ENCODE assay signal across 16 mouse cellular contexts in genomic region chr13:108273456-108273855, GRCm38 (mm10). TPM values are rescaled to one million over a fixed set of nuclear protein-coding genes. Genes with fewer than 3 reads are reported as not detected.
DNase-seq lines count a peak whose midpoint lies in the region; ATAC-seq and TF ChIP-seq lines count a peak whose summit lies in the region.
"Had no signal": no experiment of that assay in that cellular context is flagged by ENCODE, and none has a peak within 500 bp of the region (broad histone marks: within the 10 kb centered on the region; RNA-seq: fewer than 3 reads in every experiment).

No protein-coding gene starts in this region.

- WGBS in forebrain, embryonic 11.5 days = 50% methylated on average over 5 of the region's 5 CpGs
- WGBS in forebrain, embryonic 12.5 days = 56% methylated on average over 5 of the region's 5 CpGs
- WGBS in kidney, embryonic 16.5 days = 31% methylated on average over 5 of the region's 5 CpGs
- WGBS in limb, embryonic 13.5 days = 24% methylated on average over 5 of the region's 5 CpGs
- WGBS in liver, postnatal 0 days (ENCODE audit: insufficient replicate concordance) = 49% methylated on average over 5 of the region's 5 CpGs

- no peak overlapping the region for H3K4me2 ChIP-seq in forebrain, embryonic 11.5 days (ENCODE audit: low read depth, low read length, severe bottlenecking)
- no peak overlapping the region for H3K4me2 ChIP-seq in forebrain, embryonic 12.5 days
- peak overlapping the region; percentile 30 for H3K4me2 ChIP-seq in kidney, embryonic 16.5 days (replicated peaks; ENCODE audit: low read depth, low read length)
- peak overlapping the region; percentile 56 for H3K4me2 ChIP-seq in limb, embryonic 13.5 days (replicated peaks)
- H3K4me2 ChIP-seq in liver, postnatal 0 days (ENCODE audit: low read depth, low read length) = no peak overlapping the region
- H3K4me2 ChIP-seq: heart, embryonic 15.5 days; midbrain, embryonic 13.5 days had no signal

- no peak overlapping the region for H3K4me3 ChIP-seq in forebrain, embryonic 11.5 days (ENCODE audit: low read depth, low read length)
- H3K4me3 ChIP-seq in forebrain, embryonic 12.5 days (replicated peaks) = no peak overlapping the region
- 0 out of 2 replicates have a peak overlapping the region, but pooled peaks have one; percentile 10 for H3K4me3 ChIP-seq in kidney, embryonic 16.5 days (ENCODE audit: low read length)
- H3K4me3 ChIP-seq in limb, embryonic 13.5 days = 0 out of 2 replicates have a peak overlapping the region, but pooled peaks have one; percentile 7
- H3K4me3 ChIP-seq in liver, postnatal 0 days (ENCODE audit: low read depth, low read length) = no peak overlapping the region
- H3K4me3 ChIP-seq: heart, embryonic 15.5 days; midbrain, embryonic 13.5 days had no signal

- no peaks in the 10 kb centered on the region for H3K27me3 ChIP-seq in forebrain, embryonic 11.5 days (ENCODE audit: control insufficient read depth, insufficient read depth, low read length)
- no peaks in the 10 kb centered on the region for H3K27me3 ChIP-seq in forebrain, embryonic 12.5 days
- no peaks in the 10 kb centered on the region for H3K27me3 ChIP-seq in kidney, embryonic 16.5 days (ENCODE audit: insufficient read depth, low read length)
- H3K27me3 ChIP-seq in limb, embryonic 13.5 days = no peaks in the 10 kb centered on the region
- no peaks in the 10 kb centered on the region for H3K27me3 ChIP-seq in liver, postnatal 0 days (ENCODE audit: insufficient read depth, low read length)
- H3K27me3 ChIP-seq: heart, embryonic 15.5 days; midbrain, embryonic 13.5 days had no signal

- no peak overlapping the region for H3K27ac ChIP-seq in forebrain, embryonic 11.5 days (ENCODE audit: low read depth, low read length)
- H3K27ac ChIP-seq in forebrain, embryonic 12.5 days = no peak overlapping the region
- no peak overlapping the region; the same call in 1 of the 2 replicates for H3K27ac ChIP-seq in kidney, embryonic 16.5 days (ENCODE audit: low read length)
- no peak overlapping the region for H3K27ac ChIP-seq in limb, embryonic 13.5 days
- no peak overlapping the region for H3K27ac ChIP-seq in liver, postnatal 0 days (ENCODE audit: low read depth)
- H3K27ac ChIP-seq: heart, embryonic 15.5 days; midbrain, embryonic 13.5 days had no signal

- H3K36me3 ChIP-seq in forebrain, embryonic 11.5 days (ENCODE audit: control insufficient read depth, insufficient read depth, low read length) = no peaks in the 10 kb centered on the region
- no peaks in the 10 kb centered on the region for H3K36me3 ChIP-seq in forebrain, embryonic 12.5 days (replicated peaks)
- H3K36me3 ChIP-seq in kidney, embryonic 16.5 days (ENCODE audit: insufficient read depth, low read length) = no peaks in the 10 kb centered on the region
- no peaks in the 10 kb centered on the region for H3K36me3 ChIP-seq in limb, embryonic 13.5 days
- no peaks in the 10 kb centered on the region; the same call in 1 of the 2 replicates for H3K36me3 ChIP-seq in liver, postnatal 0 days (replicated peaks; ENCODE audit: insufficient read depth, low read length)
- H3K36me3 ChIP-seq: heart, embryonic 15.5 days; midbrain, embryonic 13.5 days had no signal

- H3K9ac ChIP-seq in forebrain, embryonic 11.5 days (ENCODE audit: low read length) = no peak overlapping the region
- H3K9ac ChIP-seq in forebrain, embryonic 12.5 days = no peak overlapping the region
- H3K9ac ChIP-seq in kidney, embryonic 16.5 days (replicated peaks; ENCODE audit: low read length) = no peak overlapping the region
- no peak overlapping the region for H3K9ac ChIP-seq in limb, embryonic 13.5 days
- H3K9ac ChIP-seq in liver, postnatal 0 days (replicated peaks) = no peak overlapping the region
- H3K9ac ChIP-seq: heart, embryonic 15.5 days; midbrain, embryonic 13.5 days had no signal

- no peaks in the 10 kb centered on the region for H3K9me3 ChIP-seq in forebrain, embryonic 11.5 days (ENCODE audit: control insufficient read depth, low read length)
- no peaks in the 10 kb centered on the region for H3K9me3 ChIP-seq in forebrain, embryonic 12.5 days
- H3K9me3 ChIP-seq in kidney, embryonic 16.5 days (ENCODE audit: low read length) = no peaks in the 10 kb centered on the region
- H3K9me3 ChIP-seq in limb, embryonic 13.5 days = no peaks in the 10 kb centered on the region
- H3K9me3 ChIP-seq in liver, postnatal 0 days (ENCODE audit: low read length) = no peaks in the 10 kb centered on the region
- H3K9me3 ChIP-seq: heart, embryonic 15.5 days; midbrain, embryonic 13.5 days had no signal

- no peaks in the 10 kb centered on the region for H3K4me1 ChIP-seq in forebrain, embryonic 11.5 days (replicated peaks; ENCODE audit: control insufficient read depth, insufficient read depth, low read length)
- H3K4me1 ChIP-seq in forebrain, embryonic 12.5 days = no peaks in the 10 kb centered on the region
- H3K4me1 ChIP-seq in kidney, embryonic 16.5 days (ENCODE audit: insufficient read depth, low read length) = peaks cover 14% of the 10 kb centered on the region
- H3K4me1 ChIP-seq in limb, embryonic 13.5 days = peaks cover 19% of the 10 kb centered on the region
- H3K4me1 ChIP-seq in liver, postnatal 0 days (ENCODE audit: insufficient read depth) = no peaks in the 10 kb centered on the region
- H3K4me1 ChIP-seq: midbrain, embryonic 13.5 days had no signal

- TF ChIP-seq CTCF in liver, postnatal 0 days (IDR thresholded peaks at IDR 0.05; ENCODE audit: low read depth) = no peak

- DNase-seq in forebrain, embryonic 11.5 days (ENCODE audit: low spot score) = no peak
- DNase-seq in kidney, adult 9 months = no peak
- peak; percentile 52 for DNase-seq in CD4-positive helper T cell, adult 2 months (ENCODE audit: low read depth, low spot score)
- no peak for DNase-seq in layer of hippocampus, postnatal 25 days (ENCODE audit: extremely low spot score in 1 of 2, low spot score in 1 of 2)
- no peak for DNase-seq in liver, postnatal 0 days
- DNase-seq: B cell, adult 2 months; cerebellum, adult 2 months; lung, adult 18-20 months; right cerebral cortex, postnatal 14 days; thymus, postnatal 25 days had no signal

- ATAC-seq in forebrain, embryonic 11.5 days (replicated peaks; ENCODE audit: low FRiP score) = peak; percentile 46; the same call in 1 of the 2 replicates
- no peak for ATAC-seq in forebrain, embryonic 12.5 days (ENCODE audit: low FRiP score)
- ATAC-seq in kidney, embryonic 16.5 days (ENCODE audit: low FRiP score, low TSS enrichment) = peak; percentile 46; the same call in 1 of the 2 replicates
- ATAC-seq in limb, embryonic 13.5 days (ENCODE audit: low FRiP score, low read depth) = no peak
- no peak for ATAC-seq in liver, postnatal 0 days
- ATAC-seq: activated CD4-positive, CD25-positive, alpha-beta regulatory T cell, adult 4 months; midbrain, embryonic 13.5 days had no signal

- TF ChIP-seq EP300 in liver, postnatal 0 days (IDR thresholded peaks at IDR 0.05; ENCODE audit: low read depth) = no peak

RNA-seq across cellular contexts. Expression of gene Depdc1b, which starts 42.7 kb away (rescaled TPM):
- polyA plus RNA-seq in forebrain, embryonic 11.5 days (2014; fragmentation: Nextera tagmentation; extraction: Ambion mirVana) = 21.7 and 26.1 TPM in 2 replicates
- polyA plus RNA-seq in forebrain, embryonic 12.5 days (2016; fragmentation: Nextera tagmentation; extraction: Ambion mirVana) = 18.2 and 22.6 TPM in 2 replicates
- polyA plus RNA-seq in kidney, embryonic 16.5 days (2015; fragmentation: Nextera tagmentation; extraction: Ambion mirVana) = 12.7 and 15.1 TPM in 2 replicates
- 9.7 and 10.8 TPM in 2 replicates for polyA plus RNA-seq in limb, embryonic 13.5 days (2015; fragmentation: Nextera tagmentation; extraction: Ambion mirVana)
- total RNA-seq in layer of hippocampus, postnatal 25 days (2021) = 1 to 10 TPM; 1.1 TPM
- polyA plus RNA-seq in liver, postnatal 0 days (2015; fragmentation: Nextera tagmentation; extraction: Ambion mirVana) = 5.4 and 6.5 TPM in 2 replicates

RNA-seq across cellular contexts. Expression of gene Elovl7, which starts 59.3 kb away (rescaled TPM):
- 1.1 and 1.4 TPM in 2 replicates for polyA plus RNA-seq in forebrain, embryonic 11.5 days (2014; fragmentation: Nextera tagmentation; extraction: Ambion mirVana)
- 0.57 and 1.3 TPM in 2 replicates for polyA plus RNA-seq in forebrain, embryonic 12.5 days (2016; fragmentation: Nextera tagmentation; extraction: Ambion mirVana)
- 20.5 and 22.0 TPM in 2 replicates for polyA plus RNA-seq in kidney, embryonic 16.5 days (2015; fragmentation: Nextera tagmentation; extraction: Ambion mirVana)
- polyA plus RNA-seq in limb, embryonic 13.5 days (2015; fragmentation: Nextera tagmentation; extraction: Ambion mirVana) = 1.8 and 2.2 TPM in 2 replicates
- 10 to 100 TPM; 10.4 to 12.0 TPM for total RNA-seq in layer of hippocampus, postnatal 25 days (2021)
- polyA plus RNA-seq in liver, postnatal 0 days (2015; fragmentation: Nextera tagmentation; extraction: Ambion mirVana) = 3.6 and 3.7 TPM in 2 replicates

Comparison
In these comparisons a context has a peak if more than half of its experiments do, and no peak if none do; other contexts are left out.
1. ATAC-seq: peak in forebrain, embryonic 11.5 days (single experiment) and kidney, embryonic 16.5 days (single experiment); none in forebrain, embryonic 12.5 days (single experiment), limb, embryonic 13.5 days (single experiment) and liver, postnatal 0 days (single experiment).
2. H3K4me2 ChIP-seq: peak in kidney, embryonic 16.5 days (single experiment) and limb, embryonic 13.5 days (single experiment); none in forebrain, embryonic 11.5 days (single experiment), forebrain, embryonic 12.5 days (single experiment) and liver, postnatal 0 days (single experiment).
3. H3K4me3 ChIP-seq: peak in kidney, embryonic 16.5 days (single experiment) and limb, embryonic 13.5 days (single experiment); none in forebrain, embryonic 11.5 days (single experiment), forebrain, embryonic 12.5 days (single experiment) and liver, postnatal 0 days (single experiment).